Mouse (Mus musculus): Measurements from ENCODE around the gene Arhgap23. TPM values are rescaled to one million over a fixed set of nuclear protein-coding genes. Genes with fewer than 3 reads are reported as not detected.
A peak's percentile ranks its signal among the peaks of the same experiment; 100 is the strongest.

Arhgap23 gene
- total and polyA plus RNA-seq, 3 experiments = 1.2 to 5.6 (median 4.2) TPM

DNA sequence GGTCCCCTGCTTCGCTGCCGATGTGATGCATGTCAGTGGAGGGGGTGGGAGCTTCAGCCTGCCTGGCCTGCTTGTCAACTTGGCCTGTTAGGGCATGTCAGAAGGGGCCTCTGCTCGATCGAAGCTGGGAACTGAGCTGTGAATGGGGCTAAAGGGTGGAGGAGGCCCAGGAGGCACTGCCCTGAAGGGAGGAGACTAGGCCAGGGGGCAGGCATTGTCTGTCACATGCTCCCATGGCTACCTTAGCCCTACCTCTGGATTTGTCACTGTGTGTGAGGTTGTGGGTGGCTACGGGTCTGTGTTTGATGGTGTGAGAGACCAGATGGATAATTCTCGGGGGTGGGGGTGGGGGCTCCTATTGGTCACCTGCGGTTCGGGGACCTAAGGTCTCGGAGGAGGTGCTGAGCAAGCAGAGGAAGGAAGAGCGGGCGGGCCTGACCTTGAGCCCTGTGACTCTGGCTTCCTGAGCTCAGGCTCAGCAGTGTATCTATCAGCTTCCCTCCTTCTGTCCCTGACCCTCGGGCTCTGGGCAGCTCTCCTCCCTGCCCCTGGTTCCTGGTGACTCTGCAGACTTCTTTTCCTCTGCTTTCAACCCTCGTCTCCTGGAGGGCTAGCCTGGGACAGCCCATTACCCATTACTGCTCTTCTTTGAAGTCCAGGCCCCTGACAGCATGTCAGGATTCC lies 20.6 kb downstream of the Arhgap23 start (continued):
- TF ChIP-seq PAX5 (IDR thresholded peaks at IDR 0.05; ENCODE audit: low read length) (no peak), MEF2A (IDR thresholded peaks at IDR 0.05; ENCODE audit: borderline replicate concordance, low read depth, low read length) (peak; percentile 75; the same call in 1 of the 2 replicates), ELF1 (IDR thresholded peaks at IDR 0.05; ENCODE audit: low read depth, low read length) (no peak), NELFE (IDR thresholded peaks at IDR 0.05; ENCODE audit: low read depth, low read length) (peak; percentile 63; the same call in 1 of the 2 replicates), UBTF (IDR thresholded peaks at IDR 0.05; ENCODE audit: low read depth, low read length) (peak; percentile 99), KAT2A (IDR thresholded peaks at IDR 0.05; ENCODE audit: insufficient replicate concordance, low read length) (no peak), TCF12 (IDR thresholded peaks at IDR 0.05; ENCODE audit: low read depth, low read length) (peak; percentile 72), RCOR1 (conservative IDR thresholded peaks at IDR 0.05; ENCODE audit: low read depth, low read length) (no peak), MXI1 (IDR thresholded peaks at IDR 0.05; ENCODE audit: low read depth, low read length) (peak; percentile 84; the same call in 1 of the 2 replicates), USF1 (IDR thresholded peaks at IDR 0.05; ENCODE audit: low read depth, low read length) (peak; percentile 77)

DNA sequence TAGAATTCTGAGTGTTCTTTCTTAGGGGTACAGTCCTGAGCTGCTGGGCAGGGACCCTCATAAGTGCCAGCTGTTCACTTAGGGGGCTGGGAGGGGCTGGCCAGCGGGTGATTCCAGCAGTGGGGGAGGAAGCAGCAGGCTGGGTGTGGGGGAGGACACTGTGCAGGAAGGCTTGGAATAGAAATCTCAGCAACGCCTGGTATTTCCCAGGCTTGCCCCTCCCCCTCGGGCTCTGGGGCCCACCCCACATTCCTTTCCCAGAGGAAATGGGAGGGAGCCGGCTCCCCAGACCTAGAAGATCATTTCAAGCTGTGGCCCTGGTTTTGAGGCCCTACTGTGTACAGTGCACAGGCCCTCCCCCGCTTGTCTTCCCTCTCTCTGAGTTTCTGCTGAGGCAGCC lies 22.4 kb downstream of the Arhgap23 start:
- peaks cover 0 to 11% of the 10 kb centered on the region in 2 experiments for H3K36me3 ChIP-seq (replicated peaks in 1 of 2; ENCODE audit: control insufficient read depth in 1 of 2, insufficient read depth in 1 of 2, low read length in 1 of 2)
- DNase-seq (ENCODE audit: extremely low read depth) = no peak
- in situ Hi-C loops (cut with MboI; ENCODE audit: low pct_ligation_motif_present, low pct_unique_long_range_greater_than_20kb, low sequenced_read_pairs) (loop anchor here (5.0 kb wide), 1 partner anchor 35 kb away; no protein-coding TSS in a partner anchor), dilution Hi-C loops (cut with MboI; ENCODE audit: extremely low pct_ligation_motif_present, extremely low pct_unique_long_range_greater_than_20kb, low sequenced_read_pairs) (no loop called here)
- H3K9me3 ChIP-seq (replicated peaks; ENCODE audit: low read length) = no peaks in the 10 kb centered on the region
- no peak overlapping the region for H3K27ac ChIP-seq (ENCODE audit: insufficient read depth, low read depth)
- TF ChIP-seq E2F4 (IDR thresholded peaks at IDR 0.05; ENCODE audit: insufficient replicate concordance, low read depth, low read length) = no peak
- TF ChIP-seq NELFE (IDR thresholded peaks at IDR 0.05; ENCODE audit: low read depth, low read length) = no peak
- no peak for TF ChIP-seq ETS1 (conservative IDR thresholded peaks at IDR 0.05; ENCODE audit: low read depth, low read length)
- TF ChIP-seq MXI1 (IDR thresholded peaks at IDR 0.05; ENCODE audit: low read depth, low read length) = no peak
- no peak for TF ChIP-seq MEF2A (IDR thresholded peaks at IDR 0.05; ENCODE audit: borderline replicate concordance, low read depth, low read length)
- no peak for TF ChIP-seq CHD1 (IDR thresholded peaks at IDR 0.05; ENCODE audit: low read depth, low read length)
- TF ChIP-seq ZKSCAN1 (IDR thresholded peaks at IDR 0.05; ENCODE audit: borderline replicate concordance, low read depth, low read length) = no peak; the same call in 1 of the 2 replicates
- TF ChIP-seq USF1 (IDR thresholded peaks at IDR 0.05; ENCODE audit: low read depth, low read length) = no peak
- TF ChIP-seq RAD21 (IDR thresholded peaks at IDR 0.05; ENCODE audit: low read depth, low read length) = no peak
- TF ChIP-seq MAZ (IDR thresholded peaks at IDR 0.05; ENCODE audit: low read depth, low read length) = no peak
- no peak for TF ChIP-seq SMC3 (IDR thresholded peaks at IDR 0.05; ENCODE audit: low read depth, low read length)
- no peak for TF ChIP-seq UBTF (IDR thresholded peaks at IDR 0.05; ENCODE audit: low read depth, low read length)
- no peak for TF ChIP-seq ZC3H11A (IDR thresholded peaks at IDR 0.05; ENCODE audit: low read depth, low read length)
- TF ChIP-seq JUND (conservative IDR thresholded peaks at IDR 0.05; ENCODE audit: low read depth, low read length) = no peak
- TF ChIP-seq PAX5 (IDR thresholded peaks at IDR 0.05; ENCODE audit: low read length) = no peak
- TF ChIP-seq IRF4 (IDR thresholded peaks at IDR 0.05; ENCODE audit: low read depth, low read length) = no peak
- TF ChIP-seq POLR2AphosphoS2 (IDR thresholded peaks at IDR 0.05; ENCODE audit: low read depth, low read length) = no peak
- no peak for TF ChIP-seq HCFC1 (IDR thresholded peaks at IDR 0.05; ENCODE audit: low read depth, low read length)
- TF ChIP-seq SIN3A (IDR thresholded peaks at IDR 0.05; ENCODE audit: low read length) = no peak
- no peak overlapping the region for H3K4me2 ChIP-seq (ENCODE audit: insufficient read depth, low read depth, poor library complexity, severe bottlenecking)
- no peaks in the 10 kb centered on the region for H3K27me3 ChIP-seq (replicated peaks)
- H3K9ac ChIP-seq (ENCODE audit: insufficient read depth, low read depth) = no peak overlapping the region
- no peaks in the 10 kb centered on the region for H3K79me2 ChIP-seq (replicated peaks; ENCODE audit: control insufficient read depth, extremely low read depth, insufficient read depth, poor library complexity, severe bottlenecking)
- H3K4me1 ChIP-seq (ENCODE audit: control insufficient read depth in 1 of 2, insufficient read depth in 2 of 2) = peaks cover 16 to 60% of the 10 kb centered on the region in 2 experiments
- H3K4me3 ChIP-seq (replicated peaks in 1 of 3; ENCODE audit: low read depth in 2 of 3, low read length in 2 of 3, poor library complexity in 1 of 3) = no peak overlapping the region
